Mouse (Mus musculus) lung, postnatal 0 days (tissue): Measurements from ENCODE around the gene Muc2.

Experiments
- CTCF ChIP-seq: IDR thresholded peaks from 2 replicates; pipeline ENCODE4 v1.5.1; 2016; ENCODE audit warnings: antibody characterized with exemption, mild to moderate bottlenecking
- EP300 ChIP-seq: IDR thresholded peaks from 2 replicates; pipeline ENCODE4 v1.6.1; 2016; ENCODE audit warnings: antibody characterized with exemption, mild to moderate bottlenecking, control low read depth

GRCm38 (mm10) chr7:141647083-141647482, 43.1 kb upstream of the Muc2 start:
- TF ChIP-seq CTCF (no peak), EP300 (no peak)
